Mouse (Mus musculus) kidney, postnatal 0 days (tissue): Measurements from ENCODE around the gene Panx1. TPM values are rescaled to one million over a fixed set of nuclear protein-coding genes. Genes with fewer than 3 reads are reported as not detected.

Experiments
- ATAC-seq: fragments of 200-750 bp; cut with Nextera tagmentation; replicated peaks from 2 replicates; pipeline ENCODE4 v1.8.0; 2017; ENCODE audit warnings: low read depth, moderate number of reproducible peaks, moderate TSS enrichment, moderate library complexity; ENCODE audit not compliant: low FRiP score
- DNase-seq: peaks from one replicate; pipeline ENCODE4 v3.0.0-alpha.2; 2016; ENCODE audit warnings: low spot score
- H3K27ac ChIP-seq: fragments of 300-500 bp; sonication (generic); 2 replicates; pipeline ENCODE4 v1.5.1; 2014; ENCODE audit warnings: mild to moderate bottlenecking
- H3K27me3 ChIP-seq: fragments of 300-500 bp; sonication (generic); 2 replicates; pipeline ENCODE4 v1.6.1; 2014; ENCODE audit warnings: low read length, mixed read lengths; ENCODE audit not compliant: insufficient read depth
- H3K36me3 ChIP-seq: fragments of 300-500 bp; sonication (generic); 2 replicates; pipeline ENCODE4 v1.6.1; 2014; ENCODE audit warnings: low read length, mixed read lengths; ENCODE audit not compliant: insufficient read depth
- H3K4me1 ChIP-seq: fragments of 300-500 bp; sonication (generic); replicated peaks from 2 replicates; pipeline ENCODE4 v1.6.1; 2014; ENCODE audit warnings: antibody characterized with exemption, low read length, mixed read lengths; ENCODE audit not compliant: insufficient read depth
- H3K4me2 ChIP-seq: fragments of 300-500 bp; sonication (generic); 2 replicates; pipeline ENCODE4 v1.6.1; 2014; ENCODE audit warnings: mild to moderate bottlenecking, low read length, moderate library complexity, mixed read lengths
- H3K4me3 ChIP-seq: fragments of 300-500 bp; sonication (generic); replicated peaks from 2 replicates; pipeline ENCODE4 v1.5.1; 2014; ENCODE audit warnings: low read depth, low read length
- H3K9ac ChIP-seq: fragments of 300-500 bp; sonication (generic); 2 replicates; pipeline ENCODE4 v1.6.1; 2014; ENCODE audit warnings: low read depth, low read length
- H3K9me3 ChIP-seq: fragments of 300-500 bp; sonication (generic); replicated peaks from 2 replicates; pipeline ENCODE4 v1.6.1; 2016; ENCODE audit warnings: low read length, inconsistent platforms, mixed read lengths
- CTCF ChIP-seq: IDR thresholded peaks from 2 replicates; pipeline ENCODE4 v1.5.1; 2016; ENCODE audit warnings: antibody characterized with exemption, low read depth, mild to moderate bottlenecking, moderate library complexity
- WGBS: fragments of 180-500 bp; shearing (Covaris S2); extraction: QIAGEN DNeasy Blood & Tissue Kit; methylation state at CpG from one replicate; pipeline ENCODE4 v1.1.7; 2014; 5-methylcytosine and 5-hydroxymethylcytosine counted together
- polyA plus RNA-seq: library from polyadenylated mRNA; unstranded; fragments of >200 nt; fragmentation: Nextera tagmentation; extraction: Ambion mirVana; gene quantifications from 2 replicates; pipeline ENCODE4 v1.2.1, GENCODE M21; 2015

The Panx1 gene
- polyA plus RNA-seq, 1 experiment from 2014 or later = 37.3 TPM

- H3K9me3 ChIP-seq = no peaks in the 10 kb centered on the region
- H3K36me3 ChIP-seq = no peaks in the 10 kb centered on the region
- H3K4me2 ChIP-seq = no peak overlapping the region
- no peak for TF ChIP-seq CTCF
- no peak for ATAC-seq
- no peak overlapping the region for H3K4me3 ChIP-seq
- 71% methylated on average over 4 of the region's 4 CpGs for WGBS
- no peak overlapping the region for H3K9ac ChIP-seq
- no peak overlapping the region for H3K27ac ChIP-seq
- H3K4me1 ChIP-seq = no peaks in the 10 kb centered on the region
- H3K27me3 ChIP-seq = no peaks in the 10 kb centered on the region
- DNase-seq = no peak
Measured at GRCm38 (mm10) chr9:14966787-14967186, 78.5 kb downstream of the Panx1 start.

DNA sequence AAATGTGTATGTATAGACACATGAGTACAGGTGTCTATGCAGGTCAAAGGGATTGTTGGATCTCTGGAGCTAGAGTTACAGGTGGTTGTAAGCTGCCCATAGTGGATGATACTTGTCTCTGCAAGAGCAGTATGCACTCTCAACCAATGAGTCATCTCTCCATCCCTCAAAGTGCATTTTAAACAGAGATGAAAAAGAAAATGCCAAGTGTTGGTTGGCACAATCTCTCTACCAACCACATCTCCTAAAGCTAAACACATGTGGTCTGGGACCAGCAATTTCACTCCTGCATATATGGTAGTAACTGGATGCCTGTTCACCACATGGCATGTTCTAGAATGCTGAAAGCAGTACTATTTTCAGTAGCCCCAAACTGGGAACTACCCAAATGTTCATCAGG is 79.9 kb downstream of the Panx1 start:
- ATAC-seq = no peak
- Histone ChIP-seq H3K36me3 (no peaks in the 10 kb centered on the region), H3K4me1 (no peaks in the 10 kb centered on the region), H3K27me3 (no peaks in the 10 kb centered on the region), H3K9me3 (no peaks in the 10 kb centered on the region), H3K27ac (no peak overlapping the region), H3K4me2 (no peak overlapping the region), H3K4me3 (no peak overlapping the region), H3K9ac (no peak overlapping the region)
- no peak for DNase-seq
- no peak for TF ChIP-seq CTCF

- Histone ChIP-seq H3K4me3 (no peak overlapping the region), H3K4me2 (no peak overlapping the region), H3K27me3 (no peaks in the 10 kb centered on the region), H3K9ac (no peak overlapping the region), H3K36me3 (no peaks in the 10 kb centered on the region), H3K9me3 (no peaks in the 10 kb centered on the region), H3K4me1 (no peaks in the 10 kb centered on the region), H3K27ac (no peak overlapping the region)
- peak; percentile 15 for DNase-seq
- peak; percentile 43; the same call in 1 of the 2 replicates for ATAC-seq
- 38% methylated on average over 1 of the region's 1 CpGs for WGBS
- TF ChIP-seq CTCF = no peak
Measured at GRCm38 (mm10) chr9:14962769-14963168, 82.5 kb downstream of the Panx1 start.

DNA sequence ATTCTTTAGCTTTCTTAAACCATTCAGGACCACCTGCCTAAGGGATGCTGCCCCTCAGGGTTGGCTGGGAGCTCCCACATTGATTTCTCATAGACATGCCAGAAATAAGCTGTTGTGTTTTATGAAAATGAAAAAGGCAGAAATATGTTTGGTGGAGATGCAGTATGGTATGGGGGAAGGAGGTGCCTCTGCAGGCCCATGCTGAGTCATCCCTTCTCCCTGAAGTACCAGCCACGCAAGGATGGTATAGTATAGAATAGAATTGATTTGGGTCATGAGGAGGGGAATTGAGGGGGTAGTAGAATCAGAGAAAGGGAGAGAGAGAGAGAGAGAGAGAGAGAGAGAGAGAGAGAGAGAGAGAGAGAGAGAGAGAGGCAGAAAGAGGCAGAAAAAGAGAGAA is 90.6 kb downstream of the Panx1 start:
- Histone ChIP-seq H3K4me3 (no peak overlapping the region), H3K36me3 (no peaks in the 10 kb centered on the region), H3K27ac (no peak overlapping the region), H3K4me1 (no peaks in the 10 kb centered on the region), H3K9ac (no peak overlapping the region), H3K9me3 (peaks cover 3% of the 10 kb centered on the region; the same call in 1 of the 2 replicates), H3K4me2 (no peak overlapping the region), H3K27me3 (no peaks in the 10 kb centered on the region)
- WGBS = 64% methylated on average over 1 of the region's 1 CpGs
- DNase-seq = no peak
- ATAC-seq = no peak
- TF ChIP-seq CTCF = no peak

Other genes with a start within 250 kb of the Panx1 start
- 0.54 and 0.59 TPM in 2 replicates for gene Gpr83, start 185.3 kb downstream of the Panx1 start, polyA plus RNA-seq
- gene Izumo1r, start 141.5 kb downstream of the Panx1 start, polyA plus RNA-seq = 0.19 and 0.20 TPM in 2 replicates
- not detected in 2 replicates for gene Hephl1, start 66.6 kb upstream of the Panx1 start, polyA plus RNA-seq
- gene Vstm5, start 193.6 kb upstream of the Panx1 start, polyA plus RNA-seq = 9.4 and 10.5 TPM in 2 replicates
- 30.9 and 36.2 TPM in 2 replicates for gene Med17, start 234.5 kb upstream of the Panx1 start, polyA plus RNA-seq